ENCODE assay signal across 10 mouse cellular contexts in genomic region chr3:105696387-105697147, GRCm38 (mm10). TPM values are rescaled to one million over a fixed set of nuclear protein-coding genes. Genes with fewer than 3 reads are reported as not detected.
A peak's percentile ranks its signal among the peaks of the same experiment; 100 is the strongest.
DNase-seq lines count a peak whose midpoint lies in the region; ATAC-seq and TF ChIP-seq lines count a peak whose summit lies in the region.
"Had no signal": no experiment of that assay in that cellular context is flagged by ENCODE, and none has a peak within 500 bp of the region (broad histone marks: within the 10 kb centered on the region; RNA-seq: fewer than 3 reads in every experiment).

No protein-coding gene starts in this region.

- peak; percentile 32 for DNase-seq in gastrocnemius, adult 2 months
- no peak for DNase-seq in gastrocnemius, postnatal 25 days
- no peak for DNase-seq in natural killer cell, adult 2 months (ENCODE audit: low spot score in 2 of 2)
- no peak for DNase-seq in layer of hippocampus, postnatal 25 days (ENCODE audit: extremely low spot score in 1 of 2, low spot score in 1 of 2)
- DNase-seq: adrenal gland, postnatal 36 days had no signal

- intact Hi-C loops in gastrocnemius, adult 2 months (cut with DNase I) = no loop called here

- H3K4me3 ChIP-seq in gastrocnemius, adult 2 months = peak overlapping the region; percentile 54
- H3K4me3 ChIP-seq in brown adipose tissue, adult 24 weeks (ENCODE audit: insufficient read depth, low read depth, low read length) = no peak overlapping the region
- H3K4me3 ChIP-seq in forebrain, embryonic 13.5 days = no peak overlapping the region
- H3K4me3 ChIP-seq in limb, embryonic 13.5 days = no peak overlapping the region
- H3K4me3 ChIP-seq: liver, embryonic 15.5 days had no signal

- H3K36me3 ChIP-seq in forebrain, embryonic 13.5 days (ENCODE audit: poor library complexity, severe bottlenecking) = no peaks in the 10 kb centered on the region
- no peaks in the 10 kb centered on the region for H3K36me3 ChIP-seq in limb, embryonic 13.5 days
- H3K36me3 ChIP-seq: liver, embryonic 15.5 days had no signal

- H3K27me3 ChIP-seq in forebrain, embryonic 13.5 days = no peaks in the 10 kb centered on the region
- peaks cover 46% of the 10 kb centered on the region for H3K27me3 ChIP-seq in limb, embryonic 13.5 days

- H3K27ac ChIP-seq in gastrocnemius, adult 2 months = peak overlapping the region; percentile 82
- peak overlapping the region; percentile 76 for H3K27ac ChIP-seq in brown adipose tissue, adult 24 weeks (replicated peaks; ENCODE audit: low read depth, low read length)
- H3K27ac ChIP-seq in forebrain, embryonic 13.5 days = peak overlapping the region; percentile 58
- no peak overlapping the region for H3K27ac ChIP-seq in limb, embryonic 13.5 days
- H3K27ac ChIP-seq: liver, embryonic 15.5 days had no signal

- ATAC-seq in forebrain, embryonic 13.5 days = no peak
- ATAC-seq in limb, embryonic 13.5 days (ENCODE audit: low FRiP score, low read depth) = no peak
- no peak for ATAC-seq in granulocyte monocyte progenitor cell, adult 5-6 weeks (replicated peaks; ENCODE audit: poor library complexity, severe bottlenecking)

- TF ChIP-seq CTCF in gastrocnemius, adult 2 months (IDR thresholded peaks at IDR 0.05) = no peak

- H3K4me2 ChIP-seq in forebrain, embryonic 13.5 days = peak overlapping the region; percentile 44
- H3K4me2 ChIP-seq in limb, embryonic 13.5 days (replicated peaks) = peak overlapping the region; percentile 27; the same call in 1 of the 2 replicates
- H3K4me2 ChIP-seq: liver, embryonic 15.5 days had no signal

- peak overlapping the region; percentile 59 for H3K9ac ChIP-seq in forebrain, embryonic 13.5 days
- no peak overlapping the region; the same call in 1 of the 2 replicates for H3K9ac ChIP-seq in limb, embryonic 13.5 days
- H3K9ac ChIP-seq: liver, embryonic 15.5 days had no signal

- peaks cover 19% of the 10 kb centered on the region for H3K4me1 ChIP-seq in brown adipose tissue, adult 24 weeks (ENCODE audit: control insufficient read depth, insufficient read depth, insufficient read length, low read length)
- peaks cover 26% of the 10 kb centered on the region for H3K4me1 ChIP-seq in forebrain, embryonic 13.5 days
- H3K4me1 ChIP-seq in limb, embryonic 13.5 days = 0 out of 2 replicates have a peak, but pooled peaks cover 11% of the 10 kb centered on the region

- 52% methylated on average over 17 of the region's 17 CpGs for WGBS in forebrain, embryonic 13.5 days
- 68% methylated on average over 17 of the region's 17 CpGs for WGBS in limb, embryonic 13.5 days

- no peaks in the 10 kb centered on the region for H3K9me3 ChIP-seq in forebrain, embryonic 13.5 days (replicated peaks)
- no peaks in the 10 kb centered on the region for H3K9me3 ChIP-seq in limb, embryonic 13.5 days
- H3K9me3 ChIP-seq: liver, embryonic 15.5 days had no signal

RNA-seq across cellular contexts. Expression of gene Inka2, which starts 7.8 kb away (rescaled TPM):
- 1 to 10 TPM; 2.9 to 4.5 TPM for total RNA-seq in gastrocnemius, adult 2 months (2021)
- 1 to 10 TPM; 2.6 to 6.0 TPM for total RNA-seq in gastrocnemius, postnatal 25 days (2021)
- polyA plus RNA-seq in brown adipose tissue, adult 24 weeks (2012; ENCODE audit: insufficient read depth, insufficient read length, missing spikeins) = 1.3 and 3.7 TPM in 2 replicates
- polyA plus RNA-seq in forebrain, embryonic 13.5 days (2015; fragmentation: Nextera tagmentation; extraction: Ambion mirVana) = 2.5 and 3.6 TPM in 2 replicates
- polyA plus RNA-seq in limb, embryonic 13.5 days (2015; fragmentation: Nextera tagmentation; extraction: Ambion mirVana) = 2.1 and 2.5 TPM in 2 replicates
- total RNA-seq in layer of hippocampus, postnatal 25 days (2021) = 10 to 100 TPM; 61.9 to 72.7 TPM
- not detected in 2 replicates for total RNA-seq in granulocyte monocyte progenitor cell, adult 5-6 weeks (2014; fragmentation: Nextera tagmentation)
- 0.26 TPM in 1 of 2 replicates, not detected in the other for total RNA-seq in granulocyte monocyte progenitor cell, adult 5-6 weeks (2017)

RNA-seq across cellular contexts. Expression of gene Ddx20, which starts 9.2 kb away (rescaled TPM):
- 10 to 100 TPM; 10.7 to 10.9 TPM for total RNA-seq in gastrocnemius, adult 2 months (2021)
- 1 to 10 TPM; 7.8 to 8.1 TPM for total RNA-seq in gastrocnemius, postnatal 25 days (2021)
- polyA plus RNA-seq in brown adipose tissue, adult 24 weeks (2012; ENCODE audit: insufficient read depth, insufficient read length, missing spikeins) = 2.7 and 5.4 TPM in 2 replicates
- 36.2 and 38.3 TPM in 2 replicates for polyA plus RNA-seq in forebrain, embryonic 13.5 days (2015; fragmentation: Nextera tagmentation; extraction: Ambion mirVana)
- polyA plus RNA-seq in limb, embryonic 13.5 days (2015; fragmentation: Nextera tagmentation; extraction: Ambion mirVana) = 39.3 and 40.1 TPM in 2 replicates
- total RNA-seq in layer of hippocampus, postnatal 25 days (2021) = 10 to 100 TPM; 11.5 to 12.0 TPM
- 27.8 and 30.0 TPM in 2 replicates for total RNA-seq in granulocyte monocyte progenitor cell, adult 5-6 weeks (2014; fragmentation: Nextera tagmentation)
- 50.3 and 58.6 TPM in 2 replicates for total RNA-seq in granulocyte monocyte progenitor cell, adult 5-6 weeks (2017)

Comparison
In these comparisons a context has a peak if more than half of its experiments do, and no peak if none do; other contexts are left out.
1. RNA of gene Inka2, which starts 7.8 kb away (total RNA-seq): 61.9 to 72.7 TPM in layer of hippocampus, postnatal 25 days; 2.6 to 6.0 TPM in gastrocnemius, postnatal 25 days, 2.9 to 4.5 TPM in gastrocnemius, adult 2 months and 0.26 TPM in granulocyte monocyte progenitor cell, adult 5-6 weeks; every median in the first group is over 4 times any median in the second.